Mouse (Mus musculus): Measurements from ENCODE around the gene Lrrc49.

Lrrc49 gene

DNA sequence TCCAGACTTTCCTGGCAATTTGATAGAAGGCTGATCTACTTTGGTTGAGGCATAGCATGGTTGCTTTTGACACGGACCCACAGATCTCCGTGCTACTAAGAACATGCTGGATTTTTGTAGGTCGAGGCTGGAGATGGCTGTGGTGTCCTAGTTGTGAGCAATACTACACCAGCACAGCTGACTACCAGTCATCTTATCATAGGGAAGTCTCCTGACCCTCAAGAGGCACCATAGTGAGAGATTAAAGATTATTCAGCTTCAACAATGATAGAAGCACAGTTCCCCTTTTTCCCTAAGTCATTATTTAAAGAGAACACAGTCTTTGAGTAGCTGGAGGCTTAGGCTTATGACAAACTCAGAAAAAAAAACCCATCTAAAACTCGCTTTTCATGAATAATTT is 87.7 kb downstream of the Lrrc49 start:
- no peak for DNase-seq (ENCODE audit: inconsistent age in 2 of 2, low spot score in 1 of 2)

- peak in 1 of 2 experiments; percentile 51 for DNase-seq (ENCODE audit: inconsistent age in 2 of 2, low spot score in 1 of 2)
Observed at GRCm38 (mm10) chr9:60599489-60599888, 88.5 kb downstream of the Lrrc49 start.

DNA sequence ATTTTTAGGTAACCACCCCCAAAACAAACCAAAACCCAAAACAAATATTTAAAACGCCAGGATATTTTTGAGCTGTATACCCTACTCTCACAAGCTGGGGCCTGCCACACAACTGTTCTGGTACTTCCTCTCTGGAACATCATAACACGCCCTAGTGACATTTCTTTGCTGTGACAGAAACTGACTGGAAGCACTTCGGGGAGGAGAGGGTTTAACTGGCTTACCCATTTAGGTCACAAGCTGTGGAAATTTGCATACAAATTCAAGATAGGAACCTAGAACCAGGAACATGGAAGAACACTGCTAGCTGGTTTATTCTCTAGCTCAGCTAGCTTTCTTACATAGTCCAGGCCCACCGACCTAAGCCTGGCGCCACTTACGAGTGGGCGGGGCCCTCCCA is 92.6 kb downstream of the Lrrc49 start:
- no peak for DNase-seq (ENCODE audit: inconsistent age in 2 of 2, low spot score in 1 of 2)

DNA sequence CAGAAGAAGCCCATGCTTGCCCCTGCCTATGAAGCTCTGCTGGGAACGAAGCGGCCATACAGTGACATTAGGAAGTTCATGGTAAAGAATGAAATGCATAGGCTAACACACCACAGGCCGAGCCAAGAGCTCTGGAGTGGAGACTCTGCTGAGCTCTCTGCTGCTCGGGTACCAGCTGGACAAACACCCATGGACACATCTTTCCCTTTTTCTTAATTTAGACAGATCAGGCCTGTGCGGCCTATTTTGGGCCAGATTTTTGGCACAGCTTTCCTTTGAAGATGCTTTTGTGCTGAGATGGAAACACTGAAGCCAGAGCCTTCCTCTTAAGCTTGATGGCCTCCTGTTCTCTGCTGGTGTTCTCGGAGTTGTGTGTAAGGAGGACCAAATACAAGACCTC is 95.0 kb downstream of the Lrrc49 start:
- DNase-seq (ENCODE audit: inconsistent age in 2 of 2, low spot score in 1 of 2), result no peak

DNA sequence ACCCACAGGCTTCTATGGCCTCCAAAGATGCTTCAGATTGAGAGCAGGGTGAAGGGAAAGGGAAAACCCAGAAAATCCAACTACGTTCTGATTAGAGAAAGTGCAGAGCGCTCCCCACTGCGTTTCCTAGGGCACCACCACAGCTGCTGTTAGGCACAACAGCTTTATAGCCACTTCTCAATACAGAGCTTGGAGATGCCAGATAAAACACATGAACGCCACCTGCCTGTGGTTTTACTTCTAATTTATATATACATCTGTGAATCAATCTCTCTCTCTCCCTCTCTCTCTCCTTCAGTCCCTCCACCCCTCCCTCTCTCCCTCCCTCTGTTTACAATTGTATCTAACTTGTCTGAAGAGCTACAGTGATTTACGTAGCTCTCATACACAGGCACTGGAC is 95.6 kb downstream of the Lrrc49 start:
- no peak for DNase-seq (ENCODE audit: inconsistent age in 2 of 2, low spot score in 1 of 2)

DNA sequence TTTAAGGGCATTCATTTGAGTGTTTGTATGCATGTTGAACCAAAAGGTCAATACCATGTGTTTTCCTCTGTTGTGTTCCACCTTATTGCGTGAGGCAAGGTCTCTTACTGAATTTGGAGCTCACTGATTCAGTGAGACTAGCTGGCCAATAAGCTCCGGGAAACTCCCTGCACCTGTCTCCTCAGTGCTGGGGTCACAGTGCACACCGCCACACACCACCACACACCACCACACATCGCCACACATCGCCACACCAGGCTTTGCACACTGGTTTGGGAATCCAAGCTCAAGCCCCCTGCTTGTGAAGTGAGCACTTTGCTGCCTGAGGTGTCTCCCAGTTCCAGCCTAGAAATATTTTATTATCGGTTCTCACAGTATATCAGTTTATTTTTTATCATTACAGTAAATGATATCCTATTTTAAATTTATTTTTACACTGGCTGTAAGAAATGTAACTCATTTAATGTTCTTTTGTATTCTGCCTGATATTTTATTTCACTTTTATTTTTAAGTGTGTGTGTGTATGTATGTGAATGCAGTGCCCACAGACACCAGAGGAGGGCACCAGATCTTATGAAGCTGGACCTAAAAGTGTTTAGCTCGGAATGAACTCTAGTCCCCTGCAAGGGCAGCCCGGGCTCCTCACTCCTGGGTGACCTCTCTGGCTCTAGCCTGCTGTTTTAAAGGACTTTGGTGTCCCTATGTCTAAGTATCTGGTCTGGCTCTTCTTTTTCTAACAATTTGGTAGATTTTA is 96.9 kb downstream of the Lrrc49 start:
- no peak for DNase-seq (ENCODE audit: inconsistent age in 2 of 2, low spot score in 1 of 2)

DNA sequence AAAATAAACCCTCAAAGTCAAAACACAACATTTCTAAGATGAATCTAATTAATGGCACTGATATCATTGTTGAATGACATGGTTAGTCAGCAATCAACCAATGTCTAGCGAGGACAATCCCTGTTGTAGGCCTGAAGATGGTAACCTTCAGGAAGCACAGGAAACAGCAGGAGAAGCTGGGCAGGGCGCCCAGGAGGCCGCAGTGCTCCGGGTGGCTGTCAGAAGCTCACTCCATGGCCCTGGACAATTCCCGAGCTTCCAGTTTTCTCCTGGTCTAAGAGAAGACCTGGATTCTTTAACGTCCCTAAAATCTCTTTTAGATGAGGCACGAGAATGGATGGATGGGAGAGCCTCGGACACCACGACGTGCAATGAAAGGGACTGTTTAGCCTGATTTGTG is 99.0 kb downstream of the Lrrc49 start:
- DNase-seq (ENCODE audit: inconsistent age in 2 of 2, low spot score in 1 of 2), result no peak

DNA sequence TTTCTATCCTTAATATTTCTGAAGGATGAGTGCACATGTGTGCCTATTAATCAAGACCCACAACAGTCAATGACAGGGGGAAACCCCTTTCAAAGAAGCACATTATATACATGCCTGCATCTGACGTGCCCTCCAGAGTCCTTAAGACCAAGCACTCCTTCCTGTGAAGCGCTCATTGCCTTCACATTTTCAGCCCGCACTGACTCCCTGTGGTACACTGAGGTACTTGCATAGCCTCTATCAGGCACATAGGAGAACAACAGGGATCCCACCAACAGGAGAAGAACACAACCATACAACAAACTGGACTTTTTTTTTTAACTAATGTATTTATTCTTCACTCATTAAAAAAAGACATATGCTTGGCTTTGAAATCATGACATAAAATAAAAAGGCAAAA is 101.0 kb downstream of the Lrrc49 start:
- DNase-seq (ENCODE audit: inconsistent age in 2 of 2, low spot score in 1 of 2), result no peak

DNA sequence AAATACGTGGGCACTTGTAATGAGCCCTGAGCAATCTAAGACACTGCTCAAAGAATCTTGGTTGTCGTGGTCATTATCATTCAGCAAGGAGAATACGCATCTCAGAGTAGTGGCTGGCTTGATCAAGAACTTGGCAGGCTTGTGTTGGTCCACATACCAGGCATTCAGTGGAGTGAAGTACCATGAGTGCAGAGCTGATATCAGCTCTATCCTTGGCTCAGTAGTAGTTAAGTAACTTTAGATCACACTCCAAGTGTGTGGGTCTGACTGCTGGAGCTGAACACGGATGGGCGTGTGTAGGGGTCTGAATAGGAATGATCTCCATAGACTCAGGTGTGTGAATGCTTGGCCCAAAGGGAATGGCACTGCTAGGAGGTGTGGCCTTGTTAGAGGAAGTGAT is 102.8 kb downstream of the Lrrc49 start:
- DNase-seq (ENCODE audit: inconsistent age in 2 of 2, low spot score in 1 of 2), result no peak

DNA sequence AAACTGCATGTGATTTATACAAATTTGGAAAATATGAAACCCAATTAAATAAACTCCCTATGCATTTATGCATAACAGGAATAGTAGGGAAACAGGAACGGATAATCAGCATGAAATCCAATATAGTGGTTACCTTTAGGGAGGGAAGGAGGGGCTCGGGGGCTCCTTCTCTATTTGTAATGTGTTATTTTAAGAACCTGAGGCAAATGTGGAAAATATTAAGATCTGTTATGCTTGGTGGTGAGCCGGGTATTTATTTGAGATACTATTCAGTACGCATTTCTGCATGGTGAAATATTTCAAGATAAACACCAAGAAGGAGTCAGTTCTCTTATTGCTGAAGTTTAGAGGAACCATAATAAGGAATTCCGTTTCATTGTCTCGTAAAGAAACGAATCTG is 105.4 kb downstream of the Lrrc49 start:
- no peak for DNase-seq (ENCODE audit: inconsistent age in 2 of 2, low spot score in 1 of 2)

DNA sequence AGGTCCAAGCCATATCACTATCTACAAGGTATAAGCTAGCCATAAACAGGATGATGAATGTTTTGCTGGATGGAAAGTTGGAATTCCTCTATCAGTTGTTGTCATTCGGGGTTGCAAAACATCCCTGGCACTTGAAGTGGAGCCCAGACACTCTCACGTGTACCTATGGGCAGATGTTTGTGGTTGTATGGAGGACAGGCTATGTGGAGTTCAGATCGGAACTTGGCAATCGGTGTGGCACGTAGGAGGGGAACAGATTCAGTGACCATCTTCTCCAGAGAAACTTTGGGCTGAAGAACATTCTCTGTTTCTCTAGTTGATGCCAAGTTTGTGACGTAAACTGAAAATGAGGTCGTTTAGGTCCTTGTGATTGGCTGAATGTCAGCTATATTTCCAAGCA is 114.9 kb downstream of the Lrrc49 start:
- no peak for DNase-seq (ENCODE audit: inconsistent age in 2 of 2, low spot score in 1 of 2)

GRCm38 (mm10) chr9:60571725-60572124 is 116.2 kb downstream of the Lrrc49 start:
- DNase-seq (ENCODE audit: inconsistent age in 2 of 2, low spot score in 1 of 2), result no peak

- no peak for DNase-seq (ENCODE audit: inconsistent age in 2 of 2, low spot score in 1 of 2)
Observed at GRCm38 (mm10) chr9:60571041-60571440, 116.9 kb downstream of the Lrrc49 start.

DNA sequence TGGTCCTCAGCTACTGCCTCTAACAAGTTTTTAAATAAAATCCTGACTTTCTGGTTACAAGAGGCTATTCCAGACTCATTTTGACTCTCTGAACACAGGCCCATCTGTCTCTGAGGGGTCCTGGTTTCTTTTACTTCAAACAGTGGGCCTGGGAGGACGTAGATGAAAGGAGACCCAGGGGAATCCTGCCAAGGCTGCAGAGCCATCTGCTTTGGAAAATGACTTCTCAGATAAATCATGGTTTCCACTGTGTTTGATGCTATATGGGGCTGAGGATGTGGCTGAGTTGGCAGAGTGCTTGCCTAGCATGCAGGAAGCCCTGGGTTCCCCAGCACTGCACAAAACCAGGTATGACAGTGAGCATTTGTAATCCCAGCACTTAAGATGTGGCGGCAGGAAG is 118.6 kb downstream of the Lrrc49 start:
- DNase-seq (ENCODE audit: inconsistent age in 2 of 2, low spot score in 1 of 2), result no peak

DNA sequence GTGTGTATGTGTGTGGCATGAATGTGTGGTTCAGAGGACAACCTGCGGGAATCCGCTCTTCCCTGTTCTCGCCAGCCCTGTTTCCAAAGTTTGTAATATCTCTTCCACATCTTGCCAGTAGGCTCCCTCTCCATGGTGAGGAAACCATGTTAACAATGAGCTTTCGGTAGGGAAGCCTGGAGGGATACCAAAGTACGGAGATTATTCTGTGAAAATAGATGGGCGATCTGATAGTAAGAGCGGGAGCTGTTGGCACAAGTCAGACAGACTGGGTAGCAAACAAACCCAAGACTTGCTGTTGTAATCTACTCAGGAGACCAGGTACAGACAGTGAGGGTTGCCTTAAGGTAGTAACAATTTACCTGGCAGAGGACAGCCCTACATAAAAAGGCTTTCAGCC is 124.1 kb downstream of the Lrrc49 start:
- no peak for DNase-seq (ENCODE audit: inconsistent age in 2 of 2, low spot score in 1 of 2)

DNA sequence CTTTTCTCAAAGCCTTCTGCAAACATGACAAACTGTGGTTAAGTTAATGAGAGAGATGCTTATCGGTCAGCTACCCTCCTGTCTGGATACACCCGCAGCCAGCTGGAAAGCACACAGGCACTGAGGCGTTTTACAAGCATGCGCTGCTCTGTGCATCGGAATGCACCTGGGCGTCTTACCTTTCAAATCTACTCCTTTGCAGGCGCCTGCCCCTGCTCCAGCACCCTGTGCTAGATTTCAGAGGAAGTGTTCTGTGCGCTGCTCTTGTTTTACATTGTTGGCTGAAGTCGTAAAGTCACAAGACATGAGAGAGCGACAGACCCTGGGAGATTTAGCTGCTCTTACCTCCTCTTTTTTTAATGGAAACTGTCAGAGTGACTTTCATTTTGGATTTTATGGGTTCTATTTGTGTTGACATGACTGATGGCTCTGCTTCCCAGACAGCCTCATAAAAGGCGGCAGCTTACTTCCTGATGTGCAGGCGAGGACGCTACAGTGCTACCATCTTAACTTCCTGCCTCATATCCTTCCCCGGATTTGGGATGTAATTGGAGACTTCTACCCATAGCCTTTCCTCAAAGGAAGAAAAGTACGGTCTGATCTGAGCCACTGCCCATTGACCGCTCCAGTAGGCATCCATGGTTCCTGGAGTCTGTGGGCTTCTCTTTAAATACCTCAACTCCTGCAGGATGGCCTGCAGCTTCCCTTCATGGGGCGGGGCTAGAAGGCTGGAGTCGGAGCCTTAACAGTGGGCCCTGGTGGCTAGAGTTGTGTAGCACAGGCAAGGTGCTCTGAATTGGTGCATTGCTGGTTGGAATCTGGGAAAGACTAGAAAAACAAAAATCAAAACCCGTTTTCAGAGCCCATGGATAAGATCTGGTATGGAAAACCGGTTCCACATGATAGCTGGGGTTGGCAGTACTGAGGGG is 125.3 kb downstream of the Lrrc49 start:
- DNase-seq (ENCODE audit: inconsistent age in 2 of 2, low spot score in 1 of 2), result peak in 1 of 2 experiments; percentile 47

- DNase-seq (ENCODE audit: inconsistent age in 2 of 2, low spot score in 1 of 2), result no peak
Observed at GRCm38 (mm10) chr9:60561641-60562289, 126.2 kb downstream of the Lrrc49 start.

GRCm38 (mm10) chr9:60558507-60558906 is 129.5 kb downstream of the Lrrc49 start:
- no peak for DNase-seq (ENCODE audit: inconsistent age in 2 of 2, low spot score in 1 of 2)

DNA sequence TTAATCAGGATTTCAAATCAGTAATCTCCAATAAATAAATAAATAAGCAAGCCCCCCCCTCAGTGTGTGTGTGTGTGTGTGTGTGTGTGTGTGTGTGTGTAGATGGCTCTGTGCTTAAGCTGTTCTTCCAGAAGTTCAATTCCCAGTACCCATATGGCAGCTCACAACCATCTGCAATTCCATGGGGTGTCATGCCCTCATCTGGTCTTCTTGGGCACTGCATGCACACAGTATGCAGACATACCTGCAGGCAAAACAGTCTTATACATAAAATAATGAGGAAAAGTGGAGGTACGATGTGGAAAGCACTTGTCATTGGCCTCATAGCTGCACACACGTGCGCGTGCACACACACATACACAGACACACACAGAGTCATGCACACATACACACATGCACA is 136.7 kb downstream of the Lrrc49 start:
- DNase-seq (ENCODE audit: inconsistent age in 2 of 2, low spot score in 1 of 2), result no peak

GRCm38 (mm10) chr9:60548182-60548581 is 139.8 kb downstream of the Lrrc49 start:
- DNase-seq (ENCODE audit: inconsistent age in 2 of 2, low spot score in 1 of 2), result peak; percentile 46 to 71

GRCm38 (mm10) chr9:60546169-60546568 is 141.8 kb downstream of the Lrrc49 start:
- DNase-seq (ENCODE audit: inconsistent age in 2 of 2, low spot score in 1 of 2), result no peak
